Mouse (Mus musculus) kidney, adult 18-20 months (tissue): ENCODE data around the gene Olfr401.
"Not testable (repeated sequence)": the region's sequence is repeated elsewhere in the genome, so short reads cannot be mapped to it uniquely, and the experiment has no call there.

Experiments used
- DNase-seq: peaks from one replicate; pipeline ENCODE4 v3.0.0; 2021

Gene Olfr401

DNA sequence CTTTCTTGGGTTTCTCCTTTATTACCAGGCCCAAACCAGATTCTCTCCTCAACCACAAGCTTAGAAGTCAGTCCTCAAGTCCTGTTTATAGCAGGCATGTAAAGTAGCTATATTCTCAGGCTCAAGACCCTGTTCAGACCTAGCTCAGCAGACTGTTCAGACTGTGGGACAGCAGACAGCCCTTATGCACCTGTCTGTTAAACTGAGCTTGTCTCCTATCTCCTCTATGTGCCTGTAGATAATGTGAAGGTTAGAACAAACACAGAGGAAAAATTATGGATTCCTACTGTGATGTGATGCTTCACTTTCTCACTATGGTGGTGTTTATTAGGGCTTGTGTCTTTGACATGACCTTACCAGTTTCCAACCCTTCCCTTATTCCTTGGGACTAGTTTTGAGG is at the start of gene Olfr401:
Gene Olfr401 (plus strand): TSS at position 301 of the 400 bp plus-strand sequence.
- DNase-seq: no peak

DNA sequence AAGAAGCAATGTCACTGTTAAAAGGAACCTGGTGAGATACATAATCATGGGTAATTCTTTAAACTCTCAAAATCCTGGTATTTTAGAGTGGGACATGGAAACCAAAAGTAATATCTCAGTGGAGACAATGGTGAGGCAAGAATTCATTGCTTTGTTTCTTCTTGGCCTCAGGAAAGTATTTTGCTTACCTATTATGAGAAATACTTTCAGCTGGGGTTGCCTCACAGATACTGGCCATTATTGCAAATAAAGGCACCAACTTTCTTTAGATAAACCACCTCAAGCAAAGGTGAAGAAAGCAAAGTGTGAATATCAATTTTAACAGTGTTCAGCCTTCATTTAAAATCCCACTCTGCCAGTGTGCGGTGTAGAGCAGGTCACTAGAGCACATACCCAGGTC is 43.9 kb upstream of the Olfr401 start, which contains the start of gene Zfp616:
Gene Zfp616 (plus strand): TSS at position 301 of the 400 bp plus-strand sequence.
- DNase-seq: no peak

DNA sequence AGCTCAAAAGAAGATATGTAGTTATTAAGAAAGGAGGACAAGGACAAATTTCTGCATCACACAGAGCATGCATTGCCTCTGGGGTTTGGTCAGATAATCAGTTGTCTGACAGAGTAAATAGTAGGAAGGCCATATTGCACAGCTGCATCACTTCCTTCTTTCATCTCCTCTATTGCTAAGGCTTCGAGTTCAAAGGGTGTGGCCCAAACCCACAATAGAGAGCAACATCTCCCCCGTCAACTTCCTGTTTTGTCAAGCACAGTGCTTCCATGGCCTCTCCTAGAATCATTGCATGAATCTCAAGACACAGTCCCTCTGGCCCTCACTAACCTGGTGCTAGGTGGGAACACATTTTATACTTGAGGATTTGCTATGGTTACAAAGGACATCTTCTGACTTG is 12.8 kb upstream of the Olfr401 start:
- DNase-seq: no peak

DNA sequence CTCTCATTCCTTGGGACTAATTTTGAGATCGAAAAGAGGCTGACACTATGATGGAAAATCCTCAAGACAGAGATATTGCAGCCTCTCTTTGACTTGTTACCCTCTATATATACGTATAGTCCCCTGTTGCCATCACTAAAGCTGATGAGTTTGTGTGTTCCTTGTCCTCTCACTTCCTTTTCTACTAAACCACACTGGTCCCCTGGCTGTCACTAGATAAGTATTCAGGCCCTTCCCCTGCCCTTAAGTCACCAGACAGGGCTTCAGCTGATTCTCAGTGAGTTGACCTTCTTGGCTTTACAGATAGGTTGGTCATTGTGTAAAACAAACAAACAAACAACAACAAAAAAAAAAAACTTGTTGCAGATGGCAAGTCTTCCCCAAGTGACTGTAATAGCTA is 12.0 kb upstream of the Olfr401 start:
- DNase-seq: no peak

GRCm38 (mm10) chr11:74105066-74105465 is 8.4 kb upstream of the Olfr401 start:
- DNase-seq: no peak

GRCm38 (mm10) chr11:74140001-74140400 is 26.5 kb downstream of the Olfr401 start:
- not testable (repeated sequence) for DNase-seq

- no peak for DNase-seq
Observed at GRCm38 (mm10) chr11:74145866-74146265, 32.4 kb downstream of the Olfr401 start.

DNA sequence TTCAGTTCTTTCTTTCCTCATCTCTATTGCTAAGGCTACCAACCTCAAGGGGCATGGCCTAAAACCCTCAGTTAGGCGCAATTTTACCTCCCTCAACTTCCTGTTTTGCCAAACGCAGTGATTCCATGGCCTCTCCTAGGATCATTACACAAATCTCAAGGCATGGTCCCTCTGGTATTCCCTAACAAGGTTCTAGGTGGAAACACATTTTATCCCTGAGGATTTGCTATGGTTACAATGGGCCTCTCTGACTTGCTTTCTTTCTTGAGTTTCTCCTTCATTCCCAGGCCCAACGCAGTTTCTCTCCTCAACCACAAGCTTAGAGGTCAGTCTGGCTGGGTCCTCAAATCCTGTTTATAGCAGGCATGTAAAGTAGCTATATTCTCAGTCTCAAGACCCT is 39.7 kb downstream of the Olfr401 start, which contains the start of gene Olfr402:
Gene Olfr402 (plus strand): TSS at position 301 of the 400 bp plus-strand sequence.
- DNase-seq: no peak

DNA sequence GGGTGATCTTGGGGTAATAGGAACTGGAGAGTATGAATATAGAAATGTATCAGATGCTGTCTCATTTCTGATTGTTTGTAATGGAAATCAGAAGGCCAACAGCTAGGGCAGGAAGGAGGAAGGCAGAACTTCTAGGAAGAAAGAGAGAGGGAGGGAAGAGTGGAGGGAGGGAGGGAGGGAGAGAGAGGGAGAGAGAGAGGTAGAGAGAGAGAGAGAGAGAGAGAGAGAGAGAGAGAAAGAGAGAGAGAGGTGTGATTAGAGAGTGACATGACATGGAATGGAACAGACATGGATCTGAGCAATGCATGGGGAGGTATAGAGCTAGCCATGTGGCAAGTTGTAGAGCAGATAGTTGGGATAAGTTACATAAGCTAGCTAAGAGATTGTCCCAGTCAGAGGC is 55.3 kb downstream of the Olfr401 start:
- no peak for DNase-seq
